Mouse (Mus musculus): ENCODE data around the gene Gas1. TPM values are rescaled to one million over a fixed set of nuclear protein-coding genes. Genes with fewer than 3 reads are reported as not detected.

The Gas1 gene
- polyA plus RNA-seq, 1 experiment from 2014 or later, result 209 TPM

- Histone ChIP-seq H3K36me3 (no peaks in the 10 kb centered on the region), H3K9ac (no peak overlapping the region), H3K27me3 (no peaks in the 10 kb centered on the region), H3K4me3 (no peak overlapping the region), H3K27ac (0 out of 2 replicates have a peak overlapping the region, but pooled peaks have one; percentile 3), H3K4me2 (no peak overlapping the region), H3K9me3 (no peaks in the 10 kb centered on the region; the same call in 1 of the 2 replicates), H3K4me1 (peaks cover 27% of the 10 kb centered on the region)
- 42% methylated on average over 3 of the region's 3 CpGs for WGBS
- ATAC-seq (ENCODE audit: insufficient number of reproducible peaks, insufficient read depth, low FRiP score, low TSS enrichment, low read depth), result no peak
These were observed 30.9 kb downstream of the Gas1 start for GRCm38 (mm10) chr13:60146231-60146630.

GRCm38 (mm10) chr13:60136962-60137361 lies 40.2 kb downstream of the Gas1 start:
- Histone ChIP-seq H3K4me1 (peaks cover 25% of the 10 kb centered on the region), H3K27me3 (no peaks in the 10 kb centered on the region), H3K9me3 (no peaks in the 10 kb centered on the region), H3K9ac (no peak overlapping the region), H3K36me3 (no peaks in the 10 kb centered on the region), H3K27ac (no peak overlapping the region), H3K4me2 (no peak overlapping the region), H3K4me3 (no peak overlapping the region)
- ATAC-seq (ENCODE audit: insufficient number of reproducible peaks, insufficient read depth, low FRiP score, low TSS enrichment, low read depth), result no peak
- 92% methylated on average over 4 of the region's 4 CpGs for WGBS

- no peaks in the 10 kb centered on the region for H3K36me3 ChIP-seq
- H3K27ac ChIP-seq, result no peak overlapping the region
- H3K4me1 ChIP-seq, result peaks cover 35% of the 10 kb centered on the region
- WGBS, result 90% methylated on average over 5 of the region's 5 CpGs
- H3K4me3 ChIP-seq, result no peak overlapping the region
- ATAC-seq (ENCODE audit: insufficient number of reproducible peaks, insufficient read depth, low FRiP score, low TSS enrichment, low read depth), result no peak
- no peak overlapping the region for H3K4me2 ChIP-seq
- H3K9me3 ChIP-seq, result no peaks in the 10 kb centered on the region
- no peaks in the 10 kb centered on the region for H3K27me3 ChIP-seq
- H3K9ac ChIP-seq, result no peak overlapping the region
These were observed 42.7 kb downstream of the Gas1 start for GRCm38 (mm10) chr13:60134439-60134799.

- no peak for ATAC-seq (ENCODE audit: insufficient number of reproducible peaks, insufficient read depth, low FRiP score, low TSS enrichment, low read depth)
- WGBS, result 45% methylated on average over 10 of the region's 10 CpGs
- peaks cover 32% of the 10 kb centered on the region for H3K4me1 ChIP-seq
- H3K36me3 ChIP-seq, result no peaks in the 10 kb centered on the region
- no peaks in the 10 kb centered on the region for H3K27me3 ChIP-seq
- H3K4me2 ChIP-seq, result no peak overlapping the region
- no peak overlapping the region for H3K4me3 ChIP-seq
- no peak overlapping the region for H3K9ac ChIP-seq
- no peak overlapping the region for H3K27ac ChIP-seq
- H3K9me3 ChIP-seq, result no peaks in the 10 kb centered on the region
These were observed 43.3 kb downstream of the Gas1 start for GRCm38 (mm10) chr13:60133716-60134438.

GRCm38 (mm10) chr13:60131771-60132170 lies 45.4 kb downstream of the Gas1 start:
- Histone ChIP-seq H3K4me3 (no peak overlapping the region), H3K4me2 (no peak overlapping the region), H3K4me1 (peaks cover 32% of the 10 kb centered on the region), H3K27ac (no peak overlapping the region), H3K9me3 (no peaks in the 10 kb centered on the region), H3K9ac (no peak overlapping the region), H3K27me3 (no peaks in the 10 kb centered on the region), H3K36me3 (no peaks in the 10 kb centered on the region)
- 56% methylated on average over 13 of the region's 13 CpGs for WGBS
- ATAC-seq (ENCODE audit: insufficient number of reproducible peaks, insufficient read depth, low FRiP score, low TSS enrichment, low read depth), result no peak

- H3K4me2 ChIP-seq, result no peak overlapping the region
- H3K4me3 ChIP-seq, result no peak overlapping the region
- H3K27me3 ChIP-seq, result no peaks in the 10 kb centered on the region
- no peak overlapping the region for H3K27ac ChIP-seq
- H3K4me1 ChIP-seq, result peaks cover 44% of the 10 kb centered on the region
- H3K36me3 ChIP-seq, result no peaks in the 10 kb centered on the region
- 64% methylated on average over 9 of the region's 9 CpGs for WGBS
- ATAC-seq (ENCODE audit: insufficient number of reproducible peaks, insufficient read depth, low FRiP score, low TSS enrichment, low read depth), result no peak
- no peak overlapping the region for H3K9ac ChIP-seq
- H3K9me3 ChIP-seq, result no peaks in the 10 kb centered on the region
These were observed 47.6 kb downstream of the Gas1 start for GRCm38 (mm10) chr13:60129541-60129940.

- no peaks in the 10 kb centered on the region for H3K27me3 ChIP-seq
- H3K4me2 ChIP-seq, result peak overlapping the region; percentile 39
- peaks cover 23% of the 10 kb centered on the region for H3K4me1 ChIP-seq
- 0 out of 2 replicates have a peak overlapping the region, but pooled peaks have one; percentile 7 for H3K4me3 ChIP-seq
- no peaks in the 10 kb centered on the region for H3K9me3 ChIP-seq
- H3K36me3 ChIP-seq, result no peaks in the 10 kb centered on the region
- no peak overlapping the region for H3K27ac ChIP-seq
- ATAC-seq (ENCODE audit: insufficient number of reproducible peaks, insufficient read depth, low FRiP score, low TSS enrichment, low read depth), result no peak
- 51% methylated on average over 19 of the region's 19 CpGs for WGBS
- H3K9ac ChIP-seq, result no peak overlapping the region
These were observed 50.8 kb downstream of the Gas1 start for GRCm38 (mm10) chr13:60126338-60126737.

- no peaks in the 10 kb centered on the region for H3K9me3 ChIP-seq
- no peak for ATAC-seq (ENCODE audit: insufficient number of reproducible peaks, insufficient read depth, low FRiP score, low TSS enrichment, low read depth)
- H3K27ac ChIP-seq, result no peak overlapping the region
- no peaks in the 10 kb centered on the region for H3K27me3 ChIP-seq
- H3K4me3 ChIP-seq, result 0 out of 2 replicates have a peak overlapping the region, but pooled peaks have one; percentile 7
- WGBS, result 18% methylated on average over 13 of the region's 13 CpGs
- peak overlapping the region; percentile 39 for H3K4me2 ChIP-seq
- peaks cover 19% of the 10 kb centered on the region for H3K4me1 ChIP-seq
- H3K9ac ChIP-seq, result 0 out of 2 replicates have a peak overlapping the region, but pooled peaks have one; percentile 27
- H3K36me3 ChIP-seq, result no peaks in the 10 kb centered on the region
These were observed 51.5 kb downstream of the Gas1 start for GRCm38 (mm10) chr13:60125501-60126305.

- Histone ChIP-seq H3K4me1 (peaks cover 18% of the 10 kb centered on the region), H3K9ac (no peak overlapping the region), H3K27me3 (no peaks in the 10 kb centered on the region), H3K4me2 (no peak overlapping the region), H3K36me3 (no peaks in the 10 kb centered on the region), H3K9me3 (no peaks in the 10 kb centered on the region), H3K27ac (no peak overlapping the region), H3K4me3 (no peak overlapping the region)
- ATAC-seq (ENCODE audit: insufficient number of reproducible peaks, insufficient read depth, low FRiP score, low TSS enrichment, low read depth), result no peak
- 44% methylated on average over 3 of the region's 3 CpGs for WGBS
These were observed 52.1 kb downstream of the Gas1 start for GRCm38 (mm10) chr13:60125020-60125419.

GRCm38 (mm10) chr13:60124456-60124855 lies 52.7 kb downstream of the Gas1 start:
- H3K27me3 ChIP-seq, result no peaks in the 10 kb centered on the region
- no peak overlapping the region for H3K27ac ChIP-seq
- H3K36me3 ChIP-seq, result no peaks in the 10 kb centered on the region
- no peaks in the 10 kb centered on the region for H3K9me3 ChIP-seq
- no peak overlapping the region for H3K9ac ChIP-seq
- H3K4me1 ChIP-seq, result peaks cover 15% of the 10 kb centered on the region
- no peak overlapping the region for H3K4me2 ChIP-seq
- 76% methylated on average over 7 of the region's 7 CpGs for WGBS
- H3K4me3 ChIP-seq, result no peak overlapping the region
- no peak for ATAC-seq (ENCODE audit: insufficient number of reproducible peaks, insufficient read depth, low FRiP score, low TSS enrichment, low read depth)

Data from embryonic facial prominence, embryonic 13.5 days (tissue).